Mouse (Mus musculus) right cerebral cortex, postnatal 4 days (tissue): Measurements from ENCODE around the gene Efnb1.

Experiments used
- DNase-seq: peaks from one replicate; pipeline ENCODE4 v3.0.0-alpha.2; 2022

The Efnb1 gene

GRCm38 (mm10) chrX:99159020-99159419 lies 23.1 kb downstream of the Efnb1 start:
- DNase-seq: no peak

GRCm38 (mm10) chrX:99164111-99164510 lies 28.2 kb downstream of the Efnb1 start:
- DNase-seq: no peak

DNA sequence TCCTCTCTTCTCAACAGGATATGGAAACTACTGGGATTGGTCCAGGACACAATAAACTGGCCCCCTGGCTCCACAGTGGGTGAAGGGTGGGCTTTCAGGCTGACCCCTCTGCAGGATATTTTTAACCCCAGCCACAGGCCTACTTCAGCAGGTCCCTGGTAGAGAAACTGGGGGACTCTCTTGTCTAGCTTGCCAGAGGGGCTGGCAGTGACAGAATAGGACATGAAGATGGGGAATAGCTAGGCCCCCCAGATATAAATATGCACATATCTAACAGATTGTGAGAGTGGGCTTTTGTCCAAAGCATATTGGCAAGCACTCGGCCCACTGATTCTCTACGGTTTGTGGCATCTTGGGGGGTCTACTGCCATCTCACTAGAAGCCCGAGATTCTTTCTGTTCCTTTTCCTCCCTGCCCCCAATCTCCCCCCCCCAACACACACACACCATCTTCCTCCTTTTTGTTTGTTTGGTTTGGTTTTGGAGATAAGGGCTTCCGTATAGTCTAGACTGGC lies 29.0 kb downstream of the Efnb1 start:
- DNase-seq: no peak

DNA sequence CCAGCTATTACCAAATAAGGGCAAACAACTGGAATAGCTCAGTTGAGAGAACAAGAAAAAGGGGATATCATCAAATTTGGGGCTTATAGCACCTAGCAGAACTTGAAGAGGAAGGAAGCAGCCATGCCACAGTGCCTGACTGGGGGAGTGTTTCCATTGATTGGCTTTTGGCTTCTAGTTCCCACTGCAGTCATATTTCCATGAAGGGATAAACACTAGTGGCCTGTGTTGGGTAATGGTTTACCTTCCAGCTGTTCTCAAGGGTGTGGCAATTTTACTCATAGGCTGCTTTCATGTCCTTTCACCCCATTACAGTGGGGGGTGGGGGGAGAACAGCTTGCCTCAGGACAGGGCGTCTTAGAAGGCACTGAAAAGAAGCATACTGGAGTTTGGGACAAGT lies 31.1 kb downstream of the Efnb1 start:
- no peak for DNase-seq

DNA sequence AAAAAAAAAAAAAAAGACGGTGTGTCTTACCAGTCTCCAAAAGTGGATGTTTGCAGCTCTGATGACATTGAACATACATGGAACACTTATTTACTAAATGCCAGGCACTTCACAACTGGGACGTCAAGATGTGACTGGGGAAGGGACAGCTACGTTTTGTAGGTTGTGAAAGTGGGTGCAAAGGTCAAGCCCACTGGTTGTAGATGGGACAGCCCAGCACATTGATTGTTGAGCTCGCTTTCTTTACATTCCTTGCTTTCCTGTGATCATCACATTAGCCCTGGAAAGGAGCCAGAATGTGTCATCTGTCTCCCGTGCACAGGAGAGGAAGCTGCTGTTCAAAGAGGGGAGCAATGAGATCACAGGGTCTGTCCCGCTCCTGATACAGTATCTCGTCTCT lies 31.6 kb downstream of the Efnb1 start:
- DNase-seq: no peak

GRCm38 (mm10) chrX:99172301-99172700 lies 36.4 kb downstream of the Efnb1 start:
- no peak for DNase-seq

- DNase-seq: no peak
These were observed 49.2 kb downstream of the Efnb1 start for GRCm38 (mm10) chrX:99185081-99185596.

- DNase-seq: no peak
These were observed 50.8 kb downstream of the Efnb1 start for GRCm38 (mm10) chrX:99186497-99187435.

GRCm38 (mm10) chrX:99191441-99192087 lies 55.6 kb downstream of the Efnb1 start:
- DNase-seq: no peak

DNA sequence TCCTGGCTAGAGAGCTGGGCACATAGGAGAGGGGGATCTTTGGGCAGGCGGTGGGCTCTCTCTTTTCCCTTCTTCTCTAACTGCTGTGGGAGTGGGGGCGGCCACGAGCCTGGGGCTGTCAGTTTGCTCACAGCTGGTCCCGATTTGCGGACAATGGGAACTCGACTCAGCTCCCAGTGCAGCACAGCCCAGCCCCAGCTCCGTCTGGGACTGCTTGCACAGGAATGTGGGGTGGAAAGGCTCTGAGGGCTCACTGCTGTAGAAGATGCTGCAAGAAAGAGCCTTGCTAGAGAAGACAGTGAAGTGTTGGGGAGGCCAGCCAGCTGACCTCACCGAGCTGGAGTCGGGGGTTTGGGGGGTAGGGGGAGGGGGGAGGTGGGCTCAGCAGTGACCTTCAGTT lies 61.0 kb downstream of the Efnb1 start:
- DNase-seq: no peak

DNA sequence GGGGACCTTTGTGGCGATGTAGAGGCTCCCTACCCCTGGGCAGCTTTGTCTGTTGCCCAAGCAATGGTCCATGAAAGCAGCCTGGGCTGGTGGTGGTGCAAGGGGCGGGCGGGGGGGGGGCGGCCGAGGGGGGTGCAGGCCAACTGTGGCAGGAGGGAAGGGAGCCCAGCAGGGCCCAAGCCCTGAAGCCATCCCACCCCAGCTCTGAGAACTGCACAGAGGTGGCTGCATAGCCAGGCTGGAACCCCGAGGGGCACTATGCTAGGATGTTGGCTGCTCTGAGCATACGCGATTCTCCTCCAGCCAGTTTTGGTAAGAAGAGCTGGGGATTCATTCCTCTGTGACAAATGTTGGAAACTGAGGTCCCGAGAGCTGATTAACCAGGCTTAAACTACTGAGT lies 62.6 kb downstream of the Efnb1 start:
- no peak for DNase-seq
